Mouse (Mus musculus) kidney, embryonic 14.5 days (tissue): ENCODE data around the gene Usp7. TPM values are rescaled to one million over a fixed set of nuclear protein-coding genes. Genes with fewer than 3 reads are reported as not detected.
A peak's percentile ranks its signal among the peaks of the same experiment; 100 is the strongest.

ENCODE experiments used
- ATAC-seq: fragments of 200-750 bp; cut with Nextera tagmentation; 2 replicates; pipeline ENCODE4 v1.8.0; 2017; ENCODE audit warnings: moderate number of reproducible peaks, mild to moderate bottlenecking, moderate TSS enrichment, moderate library complexity; ENCODE audit not compliant: low FRiP score, low TSS enrichment
- H3K27ac ChIP-seq: fragments of 300-500 bp; sonication (generic); 2 replicates; pipeline ENCODE4 v1.5.1; 2014; ENCODE audit warnings: low read depth, mild to moderate bottlenecking, low read length, moderate library complexity, mixed read lengths
- H3K27me3 ChIP-seq: fragments of 300-500 bp; sonication (generic); 2 replicates; pipeline ENCODE4 v1.6.1; 2014; ENCODE audit warnings: mild to moderate bottlenecking, low read length; ENCODE audit not compliant: control insufficient read depth, insufficient read depth
- H3K36me3 ChIP-seq: fragments of 300-500 bp; sonication (generic); 2 replicates; pipeline ENCODE4 v1.6.1; 2014; ENCODE audit warnings: low read length, mixed read lengths; ENCODE audit not compliant: control insufficient read depth, insufficient read depth
- H3K4me1 ChIP-seq: fragments of 300-500 bp; sonication (generic); 2 replicates; pipeline ENCODE4 v1.6.1; 2014; ENCODE audit warnings: low read length, mixed read lengths; ENCODE audit not compliant: control insufficient read depth, insufficient read depth
- H3K4me2 ChIP-seq: fragments of 300-500 bp; sonication (generic); replicated peaks from 2 replicates; pipeline ENCODE4 v1.6.1; 2014; ENCODE audit warnings: low read depth, mild to moderate bottlenecking, low read length
- H3K4me3 ChIP-seq: fragments of 300-500 bp; sonication (generic); 2 replicates; pipeline ENCODE4 v1.5.1; 2014; ENCODE audit warnings: mild to moderate bottlenecking, low read length
- H3K9ac ChIP-seq: fragments of 300-500 bp; sonication (generic); 2 replicates; pipeline ENCODE4 v1.6.1; 2014; ENCODE audit warnings: low read depth, mild to moderate bottlenecking, low read length, moderate library complexity
- H3K9me3 ChIP-seq: fragments of 300-500 bp; sonication (generic); 2 replicates; pipeline ENCODE4 v1.6.1; 2016; ENCODE audit warnings: low read length; ENCODE audit not compliant: control insufficient read depth
- WGBS: fragments of 180-500 bp; shearing (Covaris S2); extraction: QIAGEN DNeasy Blood & Tissue Kit; methylation state at CpG from one replicate; pipeline ENCODE4 v1.1.7; 2014; 5-methylcytosine and 5-hydroxymethylcytosine counted together
- polyA plus RNA-seq: library from polyadenylated mRNA; unstranded; fragments of >200 nt; fragmentation: Nextera tagmentation; extraction: Ambion mirVana; gene quantifications from 2 replicates; pipeline ENCODE4 v1.2.1, GENCODE M21; 2014

Gene Usp7
- polyA plus RNA-seq, 1 experiment from 2014 or later = 61.4 TPM

- Histone ChIP-seq H3K4me3 (no peak overlapping the region), H3K9ac (no peak overlapping the region), H3K9me3 (no peaks in the 10 kb centered on the region), H3K4me2 (no peak overlapping the region), H3K27me3 (no peaks in the 10 kb centered on the region), H3K36me3 (no peaks in the 10 kb centered on the region), H3K4me1 (no peaks in the 10 kb centered on the region), H3K27ac (no peak overlapping the region)
- 93% methylated on average over 8 of the region's 8 CpGs for WGBS
- no peak for ATAC-seq
Measured at GRCm38 (mm10) chr16:8748904-8749303, 43.2 kb downstream of the Usp7 start.

- WGBS = 80% methylated on average over 6 of the region's 6 CpGs
Measured at GRCm38 (mm10) chr16:8748175-8748846, 43.8 kb downstream of the Usp7 start.

GRCm38 (mm10) chr16:8747772-8748171 is 44.3 kb downstream of the Usp7 start:
- Histone ChIP-seq H3K4me2 (no peak overlapping the region), H3K9me3 (no peaks in the 10 kb centered on the region), H3K27me3 (no peaks in the 10 kb centered on the region), H3K27ac (no peak overlapping the region), H3K4me1 (no peaks in the 10 kb centered on the region), H3K9ac (no peak overlapping the region), H3K36me3 (no peaks in the 10 kb centered on the region), H3K4me3 (no peak overlapping the region)
- 71% methylated on average over 3 of the region's 3 CpGs for WGBS
- no peak for ATAC-seq

More at GRCm38 (mm10) chr16:8748175-8748846, 43.8 kb downstream of the Usp7 start:
- Histone ChIP-seq H3K27me3 (no peaks in the 10 kb centered on the region), H3K9ac (no peak overlapping the region), H3K9me3 (no peaks in the 10 kb centered on the region), H3K36me3 (no peaks in the 10 kb centered on the region), H3K4me1 (no peaks in the 10 kb centered on the region), H3K4me3 (no peak overlapping the region), H3K27ac (no peak overlapping the region), H3K4me2 (no peak overlapping the region)
- no peak for ATAC-seq

DNA sequence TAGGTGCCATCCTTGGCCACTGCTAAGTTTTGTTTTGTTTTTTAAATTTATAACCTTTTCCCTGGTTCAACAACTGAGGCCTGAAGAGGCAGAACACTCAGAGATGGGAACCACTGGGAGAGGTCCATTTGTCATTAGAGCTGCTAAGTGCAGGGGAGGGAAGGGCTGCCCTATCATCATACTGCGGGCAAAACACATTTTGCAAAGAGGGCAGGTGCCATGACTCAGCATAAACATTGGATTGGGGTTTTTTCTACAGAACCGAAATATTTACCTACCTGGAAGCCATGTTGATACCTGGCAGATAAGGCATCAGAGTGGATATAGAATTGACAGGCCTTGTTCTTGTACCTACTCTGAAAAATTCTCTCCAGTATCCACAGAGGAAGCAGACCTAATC is 45.6 kb downstream of the Usp7 start:
- no peak for ATAC-seq
- no peaks in the 10 kb centered on the region for H3K36me3 ChIP-seq
- H3K27ac ChIP-seq = no peak overlapping the region
- no peak overlapping the region for H3K4me2 ChIP-seq
- no peaks in the 10 kb centered on the region for H3K27me3 ChIP-seq
- 75% methylated on average over 2 of the region's 2 CpGs for WGBS
- no peaks in the 10 kb centered on the region for H3K9me3 ChIP-seq
- H3K9ac ChIP-seq = no peak overlapping the region
- H3K4me3 ChIP-seq = no peak overlapping the region
- no peaks in the 10 kb centered on the region for H3K4me1 ChIP-seq

GRCm38 (mm10) chr16:8745751-8746150 is 46.4 kb downstream of the Usp7 start:
- Histone ChIP-seq H3K4me1 (no peaks in the 10 kb centered on the region), H3K27ac (no peak overlapping the region), H3K4me3 (no peak overlapping the region), H3K36me3 (no peaks in the 10 kb centered on the region), H3K27me3 (no peaks in the 10 kb centered on the region), H3K9me3 (no peaks in the 10 kb centered on the region), H3K4me2 (no peak overlapping the region), H3K9ac (no peak overlapping the region)
- ATAC-seq = no peak
- 85% methylated on average over 2 of the region's 2 CpGs for WGBS

GRCm38 (mm10) chr16:8743989-8744388 is 48.1 kb downstream of the Usp7 start:
- H3K4me2 ChIP-seq = no peak overlapping the region
- H3K4me3 ChIP-seq = no peak overlapping the region
- H3K27ac ChIP-seq = no peak overlapping the region
- H3K9ac ChIP-seq = no peak overlapping the region
- no peaks in the 10 kb centered on the region for H3K9me3 ChIP-seq
- H3K27me3 ChIP-seq = no peaks in the 10 kb centered on the region
- H3K36me3 ChIP-seq = no peaks in the 10 kb centered on the region
- 71% methylated on average over 3 of the region's 3 CpGs for WGBS
- no peaks in the 10 kb centered on the region for H3K4me1 ChIP-seq
- ATAC-seq = no peak

DNA sequence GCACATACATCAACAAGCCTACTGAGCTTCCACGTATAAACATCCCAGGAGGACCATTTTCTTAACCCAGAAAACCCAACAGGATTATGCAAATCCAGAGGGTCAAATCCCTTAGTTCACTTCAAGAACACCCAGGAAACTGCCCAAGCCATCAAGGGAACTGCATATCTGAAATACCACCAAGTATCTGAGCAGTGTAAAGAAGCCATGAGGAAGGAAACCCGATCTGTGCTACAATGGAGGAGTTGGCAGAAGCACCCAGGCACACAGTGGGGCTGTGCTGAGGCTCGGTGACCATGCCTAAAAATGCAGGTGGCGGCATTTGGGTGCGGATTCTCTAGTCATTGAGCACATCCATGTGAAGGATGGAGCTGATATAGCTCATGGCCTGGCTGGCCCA is 50.4 kb downstream of the Usp7 start:
- Histone ChIP-seq H3K4me3 (no peak overlapping the region), H3K36me3 (no peaks in the 10 kb centered on the region), H3K4me2 (no peak overlapping the region), H3K9ac (no peak overlapping the region), H3K27ac (no peak overlapping the region), H3K9me3 (no peaks in the 10 kb centered on the region), H3K4me1 (no peaks in the 10 kb centered on the region; the same call in 1 of the 2 replicates), H3K27me3 (no peaks in the 10 kb centered on the region)
- no peak for ATAC-seq
- 64% methylated on average over 5 of the region's 5 CpGs for WGBS

DNA sequence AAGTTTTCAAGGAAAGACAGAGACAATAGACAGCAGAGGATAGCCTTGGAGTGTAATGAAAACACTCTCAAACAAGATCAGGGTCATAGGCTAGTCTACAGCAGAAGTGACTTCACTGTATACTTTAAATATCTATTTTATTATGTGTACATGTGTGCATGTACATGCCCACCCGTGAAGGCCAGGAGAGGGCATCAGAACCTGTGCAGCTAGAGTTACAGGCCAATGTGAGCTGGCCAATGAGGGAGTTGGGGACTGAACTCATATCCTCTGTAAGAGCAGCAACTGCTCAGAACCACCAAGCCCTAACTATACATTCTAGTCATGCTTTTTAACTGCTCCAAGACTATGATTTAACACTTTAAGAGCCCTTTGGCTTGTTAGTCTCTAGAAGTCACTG is 51.0 kb downstream of the Usp7 start:
- WGBS = 47% methylated on average over 1 of the region's 1 CpGs
- Histone ChIP-seq H3K36me3 (no peaks in the 10 kb centered on the region), H3K4me2 (no peak overlapping the region), H3K27me3 (no peaks in the 10 kb centered on the region), H3K4me3 (no peak overlapping the region), H3K9ac (no peak overlapping the region), H3K27ac (no peak overlapping the region), H3K4me1 (peaks cover 4% of the 10 kb centered on the region), H3K9me3 (no peaks in the 10 kb centered on the region)
- ATAC-seq = no peak

GRCm38 (mm10) chr16:8738542-8739514 is 53.3 kb downstream of the Usp7 start:
- Histone ChIP-seq H3K9ac (peak overlapping the region; percentile 89), H3K4me1 (peaks cover 24% of the 10 kb centered on the region), H3K27ac (peak overlapping the region; percentile 81), H3K9me3 (no peaks in the 10 kb centered on the region), H3K27me3 (no peaks in the 10 kb centered on the region), H3K4me2 (peak overlapping the region; percentile 61), H3K36me3 (no peaks in the 10 kb centered on the region), H3K4me3 (peak overlapping the region; percentile 100)
- ATAC-seq = peak; percentile 92
- WGBS = 1% methylated on average over 77 of the region's 126 CpGs
